Mouse (Mus musculus) adrenal gland, adult 8-10 months (tissue): ENCODE measurements around the gene Rassf1. TPM values are rescaled to one million over a fixed set of nuclear protein-coding genes. Genes with fewer than 3 reads are reported as not detected.
"Not testable (repeated sequence)": the region's sequence is repeated elsewhere in the genome, so short reads cannot be mapped to it uniquely, and the experiment has no call there.

ENCODE experiments used
- DNase-seq: peaks from one replicate; pipeline ENCODE4 v3.0.0; 2022
- total RNA-seq, 4 experiments: library from RNA; stranded (reverse); gene quantifications; 2 replicates each; pipeline ENCODE4 v1.2.4; 2022

Gene Rassf1
- total RNA-seq, 4 experiments from 2014 or later = 16.1 to 33.1 (median 26.2) TPM

GRCm38 (mm10) chr9:107563029-107563581, 11.8 kb downstream of the Rassf1 start, which contains the start of gene Tusc2:
Gene Tusc2 (plus strand): TSS chr9:107563255.
- peak; percentile 95 for DNase-seq

- DNase-seq = not testable (repeated sequence)
These were observed 14.2 kb downstream of the Rassf1 start for GRCm38 (mm10) chr9:107565556-107565955.

GRCm38 (mm10) chr9:107566041-107566709, 14.8 kb downstream of the Rassf1 start:
- DNase-seq = no peak

GRCm38 (mm10) chr9:107566855-107567254, 15.5 kb downstream of the Rassf1 start:
- no peak for DNase-seq

GRCm38 (mm10) chr9:107567702-107568319, 16.5 kb downstream of the Rassf1 start, which contains the start of gene Hyal2:
Gene Hyal2 (plus strand): TSS chr9:107567945.
- no peak for DNase-seq

- DNase-seq = peak; percentile 82
These were observed 17.2 kb downstream of the Rassf1 start for GRCm38 (mm10) chr9:107568331-107569261.

GRCm38 (mm10) chr9:107569270-107569669, 17.9 kb downstream of the Rassf1 start:
- no peak for DNase-seq

- DNase-seq = no peak
These were observed 18.7 kb downstream of the Rassf1 start for GRCm38 (mm10) chr9:107570016-107570415.

GRCm38 (mm10) chr9:107570845-107571244, 19.5 kb downstream of the Rassf1 start:
- DNase-seq = no peak

- no peak for DNase-seq
These were observed 20.4 kb downstream of the Rassf1 start for GRCm38 (mm10) chr9:107571534-107572326.

GRCm38 (mm10) chr9:107572327-107572662, 20.9 kb downstream of the Rassf1 start:
- DNase-seq = no peak

GRCm38 (mm10) chr9:107573774-107574173, 22.4 kb downstream of the Rassf1 start:
- not testable (repeated sequence) for DNase-seq

GRCm38 (mm10) chr9:107575579-107576356, 24.4 kb downstream of the Rassf1 start:
- DNase-seq = no peak

GRCm38 (mm10) chr9:107576357-107577107, 25.2 kb downstream of the Rassf1 start, which contains the start of gene Hyal1:
Gene Hyal1 (plus strand): TSS chr9:107576927.
- DNase-seq = peak; percentile 79

GRCm38 (mm10) chr9:107577871-107578270, 26.5 kb downstream of the Rassf1 start:
- DNase-seq = no peak

GRCm38 (mm10) chr9:107578587-107578986, 27.2 kb downstream of the Rassf1 start, which contains the start of gene Naa80:
Gene Naa80 (plus strand): TSS chr9:107578887.
- no peak for DNase-seq

- no peak for DNase-seq
These were observed 27.9 kb downstream of the Rassf1 start for GRCm38 (mm10) chr9:107579023-107579900.

GRCm38 (mm10) chr9:107580501-107581317, 29.4 kb downstream of the Rassf1 start, which contains the start of gene Hyal3:
Gene Hyal3 (plus strand): TSS chr9:107580818.
- DNase-seq = peak; percentile 93
